Mouse (Mus musculus): ENCODE measurements around the gene Ly75.

- TF ChIP-seq CTCF (IDR thresholded peaks at IDR 0.05; ENCODE audit: insufficient read depth, low read depth, low read length) (no peak), POLR2A (IDR thresholded peaks at IDR 0.05; ENCODE audit: insufficient read depth, low read depth, low read length) (no peak)
Measured at GRCm38 (mm10) chr2:60252782-60253181, 130.3 kb downstream of the Ly75 start.

All from olfactory bulb, adult 2 months (tissue).